Mouse (Mus musculus) gastrocnemius, adult 8-10 months (tissue): ENCODE measurements around the gene Spem2. TPM values are rescaled to one million over a fixed set of nuclear protein-coding genes. Genes with fewer than 3 reads are reported as not detected.

Source experiments
- total RNA-seq, 4 experiments: library from RNA; stranded (reverse); gene quantifications; 2 replicates each; pipeline ENCODE4 v1.2.4; 2022

Spem2 gene
- total RNA-seq, 4 experiments from 2014 or later: not detected

Other genes with a start within 250 kb of the Spem2 start
- 1 to 10 TPM; 3.3 to 4.4 (median 3.7) TPM for gene Wrap53, start 238.2 kb downstream of the Spem2 start, total RNA-seq
- gene Trp53, start 238.1 kb downstream of the Spem2 start, total RNA-seq: 10 to 100 TPM; 12.6 to 17.2 (median 13.8) TPM
- gene Atp1b2, start 212.5 kb downstream of the Spem2 start, total RNA-seq: 100 to 1,000 TPM; 333 to 372 (median 353) TPM
- not detected for gene Shbg, start 200.6 kb downstream of the Spem2 start, total RNA-seq
- 1 to 10 TPM; 1.4 to 3.8 (median 2.7) TPM for gene Sat2, start 196.4 kb downstream of the Spem2 start, total RNA-seq
- 100 to 1,000 TPM; 104 to 114 (median 108) TPM for gene Fxr2, start 185.5 kb downstream of the Spem2 start, total RNA-seq
- not detected for gene Sox15, start 163.2 kb downstream of the Spem2 start, total RNA-seq
- gene Mpdu1, start 155.8 kb downstream of the Spem2 start, total RNA-seq: 1 to 10 TPM; 7.3 to 8.8 (median 8.3) TPM
- 1 to 10 TPM in 3 of 4 experiments, under 1 TPM in 1; 0.73 to 3.7 (median 1.4) TPM for gene Cd68, start 152.3 kb downstream of the Spem2 start, total RNA-seq
- gene Eif4a1, start 146.0 kb downstream of the Spem2 start, total RNA-seq: 100 to 1,000 TPM in 1 of 4 experiments, 10 to 100 TPM in 3; 81.9 to 109 (median 91.5) TPM
- gene Senp3, start 136.4 kb downstream of the Spem2 start, total RNA-seq: 10 to 100 TPM; 25.7 to 29.4 (median 28.3) TPM
- gene Tnfsf13, start 132.7 kb downstream of the Spem2 start, total RNA-seq: under 1 TPM in 3 of 4 experiments, not detected in 1; 0.48 to 0.56 (median 0.54) TPM
- gene Tnfsf12, start 122.6 kb downstream of the Spem2 start, total RNA-seq: 1 to 10 TPM; 6.0 to 9.0 (median 7.1) TPM
- 1 to 10 TPM; 1.3 to 1.7 (median 1.6) TPM for gene Tnfsfm13, start 122.4 kb downstream of the Spem2 start, total RNA-seq
- 10 to 100 TPM; 27.8 to 38.4 (median 35.3) TPM for gene Polr2a, start 59.8 kb downstream of the Spem2 start, total RNA-seq
- not detected for gene Slc35g3, start 56.5 kb downstream of the Spem2 start, total RNA-seq
- 10 to 100 TPM; 35.6 to 40.3 (median 38.5) TPM for gene Zbtb4, start 52.6 kb downstream of the Spem2 start, total RNA-seq
- gene Chrnb1, start 22.5 kb downstream of the Spem2 start, total RNA-seq: 10 to 100 TPM; 25.2 to 33.8 (median 28.9) TPM
- gene Fgf11, start 16.6 kb downstream of the Spem2 start, total RNA-seq: 1 to 10 TPM; 2.5 to 5.8 (median 4.0) TPM
- under 1 TPM; 0.17 to 0.31 (median 0.24) TPM for gene Tmem102, start 12.8 kb downstream of the Spem2 start, total RNA-seq
- not detected for gene Gm39566, start 3.2 kb downstream of the Spem2 start, total RNA-seq
- not detected for gene Spem1, start 3.7 kb upstream of the Spem2 start, total RNA-seq
- 1 to 10 TPM; 1.3 to 2.4 (median 1.7) TPM for gene Nlgn2, start 19.3 kb upstream of the Spem2 start, total RNA-seq
- 100 to 1,000 TPM; 143 to 214 (median 181) TPM for gene Tmem256, start 20.0 kb upstream of the Spem2 start, total RNA-seq
- gene Plscr3, start 27.9 kb upstream of the Spem2 start, total RNA-seq: 10 to 100 TPM in 2 of 4 experiments, 1 to 10 TPM in 2; 8.7 to 10.6 (median 9.4) TPM
- gene Tnk1, start 40.3 kb upstream of the Spem2 start, total RNA-seq: under 1 TPM in 1 of 4 experiments, not detected in 3; 0.31 TPM
- not detected for gene Tmem95, start 59.6 kb upstream of the Spem2 start, total RNA-seq
- gene Kctd11, start 62.9 kb upstream of the Spem2 start, total RNA-seq: 1 to 10 TPM in 2 of 4 experiments, under 1 TPM in 2; 0.97 to 1.3 (median 1.1) TPM
- under 1 TPM in 3 of 4 experiments, not detected in 1; 0.15 to 0.21 (median 0.19) TPM for gene Acap1, start 77.1 kb upstream of the Spem2 start, total RNA-seq
- 1 to 10 TPM in 1 of 4 experiments, under 1 TPM in 3; 0.22 to 1.1 (median 0.57) TPM for gene 2810408A11Rik, start 82.5 kb upstream of the Spem2 start, total RNA-seq
- 10 to 100 TPM; 21.6 to 31.3 (median 25.5) TPM for gene Neurl4, start 82.6 kb upstream of the Spem2 start, total RNA-seq
- gene Gps2, start 95.4 kb upstream of the Spem2 start, total RNA-seq: 10 to 100 TPM; 38.6 to 53.2 (median 50.3) TPM
- 100 to 1,000 TPM; 443 to 477 (median 467) TPM for gene Eif5a, start 103.5 kb upstream of the Spem2 start, total RNA-seq
- gene Ybx2, start 117.3 kb upstream of the Spem2 start, total RNA-seq: 10 to 100 TPM in 1 of 4 experiments, 1 to 10 TPM in 3; 8.5 to 11.4 (median 9.2) TPM
- gene Slc2a4, start 129.7 kb upstream of the Spem2 start, total RNA-seq: 100 to 1,000 TPM; 397 to 490 (median 424) TPM
- gene Cldn7, start 146.3 kb upstream of the Spem2 start, total RNA-seq: not detected
- 100 to 1,000 TPM; 266 to 308 (median 283) TPM for gene Ctdnep1, start 162.7 kb upstream of the Spem2 start, total RNA-seq
- 10 to 100 TPM; 38.8 to 40.8 (median 39.4) TPM for gene Elp5, start 164.1 kb upstream of the Spem2 start, total RNA-seq
- gene Gabarap, start 172.7 kb upstream of the Spem2 start, total RNA-seq: 100 to 1,000 TPM; 186 to 216 (median 214) TPM
- 10 to 100 TPM; 20.5 to 28.5 (median 23.0) TPM for gene Phf23, start 177.3 kb upstream of the Spem2 start, total RNA-seq
- gene Dvl2, start 182.1 kb upstream of the Spem2 start, total RNA-seq: 1 to 10 TPM; 3.8 to 5.2 (median 4.5) TPM
- 100 to 1,000 TPM; 288 to 338 (median 299) TPM for gene Acadvl, start 196.9 kb upstream of the Spem2 start, total RNA-seq
- 1 to 10 TPM; 3.3 to 6.9 (median 4.2) TPM for gene Dlg4, start 198.5 kb upstream of the Spem2 start, total RNA-seq
- gene Asgr1, start 235.6 kb upstream of the Spem2 start, total RNA-seq: not detected